Mouse (Mus musculus): ENCODE data around the gene Rara. TPM values are rescaled to one million over a fixed set of nuclear protein-coding genes. Genes with fewer than 3 reads are reported as not detected.
A peak's percentile ranks its signal among the peaks of the same experiment; 100 is the strongest.

The Rara gene
- polyA plus RNA-seq, 1 experiment from 2014 or later, result 14.8 TPM

- 77% methylated on average over 3 of the region's 3 CpGs for WGBS
- no peaks in the 10 kb centered on the region for H3K36me3 ChIP-seq (ENCODE audit: control insufficient read depth, insufficient read depth, low read length)
- no peak overlapping the region for H3K9ac ChIP-seq (ENCODE audit: low read length)
- H3K4me3 ChIP-seq (ENCODE audit: low read depth, low read length), result no peak overlapping the region
- peaks cover 57% of the 10 kb centered on the region for H3K4me1 ChIP-seq (ENCODE audit: control insufficient read depth, insufficient read depth, low read length)
- peaks cover 8% of the 10 kb centered on the region for H3K27me3 ChIP-seq (ENCODE audit: control insufficient read depth, insufficient read depth, low read length)
- H3K9me3 ChIP-seq (ENCODE audit: control insufficient read depth, low read length), result no peaks in the 10 kb centered on the region
- no peak for ATAC-seq (ENCODE audit: low FRiP score)
- H3K27ac ChIP-seq (ENCODE audit: low read depth, low read length), result no peak overlapping the region
- no peak overlapping the region for H3K4me2 ChIP-seq
- DNase-seq (ENCODE audit: low spot score, missing footprints), result peak; percentile 83
Measured at GRCm38 (mm10) chr11:98934367-98934766, 6.7 kb downstream of the Rara start.

- no peak overlapping the region for H3K27ac ChIP-seq (ENCODE audit: low read depth, low read length)
- 85% methylated on average over 3 of the region's 3 CpGs for WGBS
- peaks cover 8% of the 10 kb centered on the region for H3K27me3 ChIP-seq (ENCODE audit: control insufficient read depth, insufficient read depth, low read length)
Measured at GRCm38 (mm10) chr11:98935123-98935522, 7.5 kb downstream of the Rara start.

GRCm38 (mm10) chr11:98936170-98936569 lies 8.6 kb downstream of the Rara start:
- H3K4me2 ChIP-seq, result peak overlapping the region; percentile 93
- no peaks in the 10 kb centered on the region for H3K9me3 ChIP-seq (ENCODE audit: control insufficient read depth, low read length)
- H3K36me3 ChIP-seq (ENCODE audit: control insufficient read depth, insufficient read depth, low read length), result no peaks in the 10 kb centered on the region
- peak overlapping the region; percentile 21 for H3K4me3 ChIP-seq (ENCODE audit: low read depth, low read length)
- DNase-seq (ENCODE audit: low spot score, missing footprints) (peak; percentile 90), ATAC-seq (ENCODE audit: low FRiP score) (no peak)
- peak overlapping the region; percentile 16; the same call in 1 of the 2 replicates for H3K9ac ChIP-seq (ENCODE audit: low read length)
- no peak overlapping the region for H3K27ac ChIP-seq (ENCODE audit: low read depth, low read length)
- peaks cover 8% of the 10 kb centered on the region for H3K27me3 ChIP-seq (ENCODE audit: control insufficient read depth, insufficient read depth, low read length)
- 1% methylated on average over 29 of the region's 29 CpGs for WGBS
- H3K4me1 ChIP-seq (ENCODE audit: control insufficient read depth, insufficient read depth, low read length), result peaks cover 58% of the 10 kb centered on the region

More at GRCm38 (mm10) chr11:98935123-98935522, 7.5 kb downstream of the Rara start:
- no peak overlapping the region for H3K4me2 ChIP-seq
- DNase-seq (ENCODE audit: low spot score, missing footprints) (peak; percentile 77), ATAC-seq (ENCODE audit: low FRiP score) (no peak)
- H3K4me3 ChIP-seq (ENCODE audit: low read depth, low read length), result no peak overlapping the region
- H3K9ac ChIP-seq (ENCODE audit: low read length), result no peak overlapping the region
- H3K4me1 ChIP-seq (ENCODE audit: control insufficient read depth, insufficient read depth, low read length), result peaks cover 53% of the 10 kb centered on the region
- no peaks in the 10 kb centered on the region for H3K9me3 ChIP-seq (ENCODE audit: control insufficient read depth, low read length)
- H3K36me3 ChIP-seq (ENCODE audit: control insufficient read depth, insufficient read depth, low read length), result no peaks in the 10 kb centered on the region

- 2% methylated on average over 23 of the region's 23 CpGs for WGBS
- H3K9me3 ChIP-seq (ENCODE audit: control insufficient read depth, low read length), result no peaks in the 10 kb centered on the region
- ATAC-seq (ENCODE audit: low FRiP score) (peak; percentile 29), DNase-seq (ENCODE audit: low spot score, missing footprints) (peak; percentile 91)
- peak overlapping the region; percentile 58 for H3K4me3 ChIP-seq (ENCODE audit: low read depth, low read length)
- H3K27ac ChIP-seq (ENCODE audit: low read depth, low read length), result no peak overlapping the region
- H3K4me2 ChIP-seq, result peak overlapping the region; percentile 93
- no peaks in the 10 kb centered on the region for H3K36me3 ChIP-seq (ENCODE audit: control insufficient read depth, insufficient read depth, low read length)
- H3K4me1 ChIP-seq (ENCODE audit: control insufficient read depth, insufficient read depth, low read length), result peaks cover 62% of the 10 kb centered on the region
- peak overlapping the region; percentile 57 for H3K9ac ChIP-seq (ENCODE audit: low read length)
- peaks cover 8% of the 10 kb centered on the region for H3K27me3 ChIP-seq (ENCODE audit: control insufficient read depth, insufficient read depth, low read length)
Measured at GRCm38 (mm10) chr11:98936606-98937409, 9.2 kb downstream of the Rara start.

GRCm38 (mm10) chr11:98937410-98937913 lies 9.8 kb downstream of the Rara start:
- peaks cover 8% of the 10 kb centered on the region for H3K27me3 ChIP-seq (ENCODE audit: control insufficient read depth, insufficient read depth, low read length)

GRCm38 (mm10) chr11:98937914-98938694 lies 10.5 kb downstream of the Rara start:
- Histone ChIP-seq H3K9me3 (ENCODE audit: control insufficient read depth, low read length) (no peaks in the 10 kb centered on the region), H3K27ac (ENCODE audit: low read depth, low read length) (no peak overlapping the region), H3K27me3 (ENCODE audit: control insufficient read depth, insufficient read depth, low read length) (peaks cover 8% of the 10 kb centered on the region), H3K36me3 (ENCODE audit: control insufficient read depth, insufficient read depth, low read length) (no peaks in the 10 kb centered on the region), H3K4me3 (ENCODE audit: low read depth, low read length) (peak overlapping the region; percentile 58), H3K9ac (ENCODE audit: low read length) (peak overlapping the region; percentile 70), H3K4me2 (peak overlapping the region; percentile 93), H3K4me1 (ENCODE audit: control insufficient read depth, insufficient read depth, low read length) (peaks cover 58% of the 10 kb centered on the region)
- ATAC-seq (ENCODE audit: low FRiP score), result peak; percentile 24; the same call in 1 of the 2 replicates
- WGBS, result 1% methylated on average over 39 of the region's 39 CpGs
- DNase-seq (ENCODE audit: low spot score, missing footprints), result peak; percentile 93

More at GRCm38 (mm10) chr11:98937410-98937913, 9.8 kb downstream of the Rara start:
- Histone ChIP-seq H3K4me2 (peak overlapping the region; percentile 93), H3K9me3 (ENCODE audit: control insufficient read depth, low read length) (no peaks in the 10 kb centered on the region), H3K4me1 (ENCODE audit: control insufficient read depth, insufficient read depth, low read length) (peaks cover 58% of the 10 kb centered on the region), H3K4me3 (ENCODE audit: low read depth, low read length) (peak overlapping the region; percentile 58), H3K36me3 (ENCODE audit: control insufficient read depth, insufficient read depth, low read length) (no peaks in the 10 kb centered on the region), H3K27ac (ENCODE audit: low read depth, low read length) (no peak overlapping the region), H3K9ac (ENCODE audit: low read length) (peak overlapping the region; percentile 70)
- WGBS, result under 1% methylated on average over 36 of the region's 38 CpGs
- ATAC-seq (ENCODE audit: low FRiP score), result peak; percentile 88
- peak; percentile 97 for DNase-seq (ENCODE audit: low spot score, missing footprints)

GRCm38 (mm10) chr11:98938701-98939083 lies 11.1 kb downstream of the Rara start:
- no peak overlapping the region for H3K27ac ChIP-seq (ENCODE audit: low read depth, low read length)
- peaks cover 62% of the 10 kb centered on the region for H3K4me1 ChIP-seq (ENCODE audit: control insufficient read depth, insufficient read depth, low read length)
- H3K4me3 ChIP-seq (ENCODE audit: low read depth, low read length), result no peak overlapping the region; the same call in 1 of the 2 replicates
- H3K36me3 ChIP-seq (ENCODE audit: control insufficient read depth, insufficient read depth, low read length), result no peaks in the 10 kb centered on the region
- no peak for DNase-seq (ENCODE audit: low spot score, missing footprints)
- ATAC-seq (ENCODE audit: low FRiP score), result no peak
- H3K9ac ChIP-seq (ENCODE audit: low read length), result no peak overlapping the region
- peak overlapping the region; percentile 93; the same call in 1 of the 2 replicates for H3K4me2 ChIP-seq
- no peaks in the 10 kb centered on the region for H3K9me3 ChIP-seq (ENCODE audit: control insufficient read depth, low read length)
- 49% methylated on average over 7 of the region's 7 CpGs for WGBS
- peaks cover 8% of the 10 kb centered on the region for H3K27me3 ChIP-seq (ENCODE audit: control insufficient read depth, insufficient read depth, low read length)

GRCm38 (mm10) chr11:98939084-98939952 lies 11.7 kb downstream of the Rara start:
- no peak overlapping the region for H3K27ac ChIP-seq (ENCODE audit: low read depth, low read length)
- H3K4me2 ChIP-seq, result peak overlapping the region; percentile 93; the same call in 1 of the 2 replicates
- no peak for ATAC-seq (ENCODE audit: low FRiP score)
- WGBS, result 56% methylated on average over 15 of the region's 15 CpGs
- peaks cover 66% of the 10 kb centered on the region for H3K4me1 ChIP-seq (ENCODE audit: control insufficient read depth, insufficient read depth, low read length)
- H3K36me3 ChIP-seq (ENCODE audit: control insufficient read depth, insufficient read depth, low read length), result no peaks in the 10 kb centered on the region
- no peaks in the 10 kb centered on the region for H3K9me3 ChIP-seq (ENCODE audit: control insufficient read depth, low read length)
- peaks cover 8% of the 10 kb centered on the region for H3K27me3 ChIP-seq (ENCODE audit: control insufficient read depth, insufficient read depth, low read length)
- H3K4me3 ChIP-seq (ENCODE audit: low read depth, low read length), result no peak overlapping the region
- peak; percentile 80 for DNase-seq (ENCODE audit: low spot score, missing footprints)
- no peak overlapping the region for H3K9ac ChIP-seq (ENCODE audit: low read length)

Data from midbrain, embryonic 11.5 days (tissue).